Mouse (Mus musculus): Measurements from ENCODE around the gene Paqr9.

DNA sequence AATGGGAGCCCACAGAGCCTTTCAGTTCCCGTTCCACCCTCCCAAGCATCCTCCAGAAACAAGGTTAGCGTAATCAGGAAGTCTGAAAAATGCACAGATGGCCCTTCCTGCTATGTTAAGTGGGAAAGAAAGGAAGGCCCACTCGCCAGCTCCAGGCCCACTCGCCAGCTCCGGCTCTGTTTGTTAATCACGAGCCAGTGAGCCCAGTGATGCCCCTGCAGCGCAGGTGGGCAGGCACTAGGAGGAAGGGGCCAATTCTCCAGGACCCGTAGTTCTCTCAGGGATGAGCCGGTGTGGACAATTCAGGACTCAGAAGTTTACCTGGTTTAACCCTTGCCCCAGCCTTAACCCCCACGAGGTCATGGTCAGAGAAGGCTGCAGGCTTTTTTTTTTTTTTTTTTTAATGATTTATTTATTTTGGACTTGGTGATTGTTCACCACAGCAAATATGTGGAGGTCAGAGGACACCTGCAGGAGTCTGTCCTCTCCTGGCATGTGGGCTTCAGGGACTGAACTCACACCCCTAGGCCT lies 7.2 kb upstream of the Paqr9 start:
- TF ChIP-seq POLR2A (IDR thresholded peaks at IDR 0.05; ENCODE audit: low read depth, low read length) (no peak), CTCF (IDR thresholded peaks at IDR 0.05; ENCODE audit: extremely low read depth, insufficient read depth, insufficient read length, insufficient replicate concordance) (no peak)
